Mouse (Mus musculus): Measurements from ENCODE around the gene Ubxn1. TPM values are rescaled to one million over a fixed set of nuclear protein-coding genes. Genes with fewer than 3 reads are reported as not detected.
"Not testable (repeated sequence)": the region's sequence is repeated elsewhere in the genome, so short reads cannot be mapped to it uniquely, and the experiment has no call there.

The Ubxn1 gene
- polyA plus RNA-seq, 1 experiment, result 57.9 TPM

DNA sequence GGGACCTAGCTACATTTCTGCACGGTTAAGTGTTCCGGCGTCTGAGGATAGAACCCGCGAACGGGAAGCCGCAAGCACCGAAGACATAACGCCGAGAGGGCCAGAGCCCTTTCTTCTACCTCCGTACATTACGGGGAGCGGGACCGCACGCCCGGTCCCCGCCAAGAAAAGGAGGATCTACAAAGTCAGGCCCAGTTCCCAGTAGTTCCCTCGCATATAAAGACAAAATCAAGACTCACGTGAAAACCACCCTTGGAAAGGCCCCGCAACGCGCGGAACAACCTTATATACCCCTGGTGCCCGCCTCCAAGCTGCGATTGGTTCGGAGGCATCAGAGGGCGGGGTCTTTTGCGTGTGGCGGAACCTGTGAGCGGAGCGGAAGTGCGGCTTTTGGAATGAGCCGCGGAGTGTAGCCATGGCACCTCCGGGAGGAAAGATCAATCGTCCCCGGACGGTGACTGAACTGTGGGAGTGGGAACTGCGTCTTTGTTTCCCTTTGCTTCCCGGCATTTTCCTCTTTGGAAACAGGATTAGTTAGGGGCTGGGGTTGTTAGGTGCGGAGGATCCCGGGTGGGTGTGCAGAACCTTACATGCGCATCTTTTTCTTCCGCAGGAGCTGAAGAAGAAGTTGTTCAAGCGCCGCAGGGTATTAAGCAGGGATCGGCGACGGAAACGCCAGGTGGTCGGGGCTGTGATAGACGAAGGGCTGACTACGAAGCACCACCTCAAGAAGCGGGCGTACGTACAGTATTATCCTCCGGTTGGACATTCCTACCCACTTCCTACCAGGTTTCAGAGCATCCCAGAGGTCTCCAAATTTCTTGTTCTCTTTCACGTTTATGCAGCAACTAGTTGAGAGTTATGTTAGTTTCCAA lies 17.5 kb downstream of the Ubxn1 start, which contains the start of the genes 1810009A15Rik and Gm49416:
Gene 1810009A15Rik, plus strand, starts transcription at position 343 of the 875 bp plus-strand sequence.
Gene Gm49416, plus strand, starts transcription at position 416 of the 875 bp plus-strand sequence.
- Histone ChIP-seq H3K36me3 (ENCODE audit: control insufficient read depth, insufficient read depth, low read length) (peaks cover 6% of the 10 kb centered on the region), H3K4me3 (ENCODE audit: extremely low read depth, insufficient read depth, insufficient read length) (peak within 1 kb of the TSS; percentile 75), H3K27ac (ENCODE audit: insufficient read depth, low read length) (peak within 1 kb of the TSS; percentile 83), H3K4me1 (ENCODE audit: control insufficient read depth, insufficient read depth, insufficient read length) (0 out of 2 replicates have a peak, but pooled peaks cover 5% of the 10 kb centered on the region), H3K27me3 (ENCODE audit: control insufficient read depth, insufficient read depth, low read length) (no peaks in the 10 kb centered on the region)
- WGBS, result under 1% methylated on average over 58 of the region's 58 CpGs
- TF ChIP-seq CTCF (IDR thresholded peaks at IDR 0.05; ENCODE audit: extremely low read depth, insufficient read depth, insufficient read length, insufficient replicate concordance) (no peak), POLR2A (IDR thresholded peaks at IDR 0.05; ENCODE audit: low read depth, low read length) (peak; percentile 72)
- DNase-seq (ENCODE audit: low read depth in 1 of 2, low spot score in 2 of 2), result peak; percentile 90 to 94

GRCm38 (mm10) chr19:8892829-8893766 lies 21.8 kb downstream of the Ubxn1 start, which contains the start of gene Ints5:
Gene Ints5 (plus strand): TSS chr19:8893005.
- Histone ChIP-seq H3K4me3 (ENCODE audit: extremely low read depth, insufficient read depth, insufficient read length) (peak within 1 kb of the TSS; percentile 80), H3K36me3 (ENCODE audit: control insufficient read depth, insufficient read depth, low read length) (peaks cover 8% of the 10 kb centered on the region), H3K27ac (ENCODE audit: insufficient read depth, low read length) (peak within 1 kb of the TSS; percentile 68), H3K27me3 (ENCODE audit: control insufficient read depth, insufficient read depth, low read length) (no peaks in the 10 kb centered on the region), H3K4me1 (ENCODE audit: control insufficient read depth, insufficient read depth, insufficient read length) (peaks cover 5% of the 10 kb centered on the region; the same call in 1 of the 2 replicates)
- TF ChIP-seq CTCF (IDR thresholded peaks at IDR 0.05; ENCODE audit: extremely low read depth, insufficient read depth, insufficient read length, insufficient replicate concordance) (no peak), POLR2A (IDR thresholded peaks at IDR 0.05; ENCODE audit: low read depth, low read length) (peak; percentile 77)
- WGBS, result 2% methylated on average over 54 of the region's 54 CpGs
- peak; percentile 73 to 78 for DNase-seq (ENCODE audit: low read depth in 1 of 2, low spot score in 2 of 2)

- no peak for DNase-seq (ENCODE audit: low read depth in 1 of 2, low spot score in 2 of 2)
- 93% methylated on average over 9 of the region's 9 CpGs for WGBS
- Histone ChIP-seq H3K4me1 (ENCODE audit: control insufficient read depth, insufficient read depth, insufficient read length) (peaks cover 4% of the 10 kb centered on the region; the same call in 1 of the 2 replicates), H3K27ac (ENCODE audit: insufficient read depth, low read length) (no peak overlapping the region), H3K36me3 (ENCODE audit: control insufficient read depth, insufficient read depth, low read length) (peaks cover 6% of the 10 kb centered on the region), H3K4me3 (ENCODE audit: extremely low read depth, insufficient read depth, insufficient read length) (no peak overlapping the region), H3K27me3 (ENCODE audit: control insufficient read depth, insufficient read depth, low read length) (no peaks in the 10 kb centered on the region)
- TF ChIP-seq POLR2A (IDR thresholded peaks at IDR 0.05; ENCODE audit: low read depth, low read length) (no peak), CTCF (IDR thresholded peaks at IDR 0.05; ENCODE audit: extremely low read depth, insufficient read depth, insufficient read length, insufficient replicate concordance) (no peak)
Measured at GRCm38 (mm10) chr19:8895397-8895960, 24.2 kb downstream of the Ubxn1 start.

GRCm38 (mm10) chr19:8896231-8896630 lies 24.9 kb downstream of the Ubxn1 start:
- not testable (repeated sequence) for H3K4me1 ChIP-seq (ENCODE audit: control insufficient read depth, insufficient read depth, insufficient read length); H3K4me3 ChIP-seq (ENCODE audit: extremely low read depth, insufficient read depth, insufficient read length); DNase-seq (ENCODE audit: low read depth in 1 of 2, low spot score in 2 of 2); H3K27ac ChIP-seq (ENCODE audit: insufficient read depth, low read length); H3K27me3 ChIP-seq (ENCODE audit: control insufficient read depth, insufficient read depth, low read length); H3K36me3 ChIP-seq (ENCODE audit: control insufficient read depth, insufficient read depth, low read length)
- WGBS, result 92% methylated on average over 5 of the region's 5 CpGs

GRCm38 (mm10) chr19:8897211-8897864 lies 26.0 kb downstream of the Ubxn1 start:
- not testable (repeated sequence) for DNase-seq (ENCODE audit: low read depth in 1 of 2, low spot score in 2 of 2); H3K4me3 ChIP-seq (ENCODE audit: extremely low read depth, insufficient read depth, insufficient read length); H3K36me3 ChIP-seq (ENCODE audit: control insufficient read depth, insufficient read depth, low read length); H3K27me3 ChIP-seq (ENCODE audit: control insufficient read depth, insufficient read depth, low read length); H3K4me1 ChIP-seq (ENCODE audit: control insufficient read depth, insufficient read depth, insufficient read length)
- 38% methylated on average over 21 of the region's 21 CpGs for WGBS
- H3K27ac ChIP-seq (ENCODE audit: insufficient read depth, low read length), result peak overlapping the region; percentile 48; the same call in 1 of the 2 replicates

- peak; percentile 89 to 95 for DNase-seq (ENCODE audit: low read depth in 1 of 2, low spot score in 2 of 2)
Measured at GRCm38 (mm10) chr19:8897865-8898495, 26.7 kb downstream of the Ubxn1 start, which contains the start of gene Ganab. Gene Ganab (plus strand): TSS chr19:8898071.

More at GRCm38 (mm10) chr19:8897865-8898495, 26.7 kb downstream of the Ubxn1 start, which contains the start of gene Ganab:
- Histone ChIP-seq H3K27me3 (ENCODE audit: control insufficient read depth, insufficient read depth, low read length) (no peaks in the 10 kb centered on the region), H3K4me3 (ENCODE audit: extremely low read depth, insufficient read depth, insufficient read length) (peak within 1 kb of the TSS; percentile 89), H3K27ac (ENCODE audit: insufficient read depth, low read length) (peak within 1 kb of the TSS; percentile 87), H3K4me1 (ENCODE audit: control insufficient read depth, insufficient read depth, insufficient read length) (peaks cover 4% of the 10 kb centered on the region; the same call in 1 of the 2 replicates), H3K36me3 (ENCODE audit: control insufficient read depth, insufficient read depth, low read length) (peaks cover 3% of the 10 kb centered on the region)
- under 1% methylated on average over 53 of the region's 53 CpGs for WGBS
- TF ChIP-seq CTCF (IDR thresholded peaks at IDR 0.05; ENCODE audit: extremely low read depth, insufficient read depth, insufficient read length, insufficient replicate concordance) (no peak), POLR2A (IDR thresholded peaks at IDR 0.05; ENCODE audit: low read depth, low read length) (peak; percentile 76)
